Mouse (Mus musculus): Measurements from ENCODE around the gene Rbm11. TPM values are rescaled to one million over a fixed set of nuclear protein-coding genes. Genes with fewer than 3 reads are reported as not detected.

Gene Rbm11
- polyA plus RNA-seq, 1 experiment from 2014 or later = 0.79 TPM

DNA sequence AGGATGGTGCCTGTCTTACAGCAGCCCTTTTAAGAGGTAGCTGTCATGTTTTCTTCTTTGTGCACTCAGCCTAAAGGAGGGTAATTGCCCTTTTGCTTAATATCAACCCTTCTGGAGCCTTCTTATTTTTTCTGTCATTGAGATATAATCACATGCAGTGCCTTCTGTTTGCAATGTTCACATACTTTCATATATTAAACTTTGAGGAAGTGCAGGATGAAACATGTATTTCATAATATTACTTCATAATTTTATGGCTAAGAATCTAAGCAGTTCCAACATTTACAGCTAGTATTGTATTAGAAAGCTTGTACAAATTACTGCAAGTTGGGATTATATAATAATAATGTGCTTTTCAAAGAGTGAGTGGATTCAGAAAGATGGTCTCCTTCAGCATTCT is 19.9 kb downstream of the Rbm11 start:
- Histone ChIP-seq H3K4me3 (ENCODE audit: low read depth, low read length) (no peak overlapping the region), H3K9ac (ENCODE audit: low read depth, low read length) (no peak overlapping the region), H3K4me2 (ENCODE audit: low read depth, low read length) (no peak overlapping the region), H3K36me3 (ENCODE audit: control insufficient read depth, insufficient read depth, low read length) (no peaks in the 10 kb centered on the region), H3K27me3 (replicated peaks; ENCODE audit: control insufficient read depth, insufficient read depth, low read length) (no peaks in the 10 kb centered on the region), H3K27ac (replicated peaks; ENCODE audit: low read depth, low read length) (no peak overlapping the region), H3K4me1 (ENCODE audit: control insufficient read depth, insufficient read depth, low read length) (no peaks in the 10 kb centered on the region), H3K9me3 (ENCODE audit: control insufficient read depth, low read length) (no peaks in the 10 kb centered on the region)
- DNase-seq (ENCODE audit: low spot score) (no peak), ATAC-seq (ENCODE audit: low read depth) (no peak)

GRCm38 (mm10) chr16:75617651-75618349 is 25.2 kb downstream of the Rbm11 start:
- DNase-seq (ENCODE audit: low spot score) (peak; percentile 71), ATAC-seq (ENCODE audit: low read depth) (no peak)
- Histone ChIP-seq H3K36me3 (ENCODE audit: control insufficient read depth, insufficient read depth, low read length) (no peaks in the 10 kb centered on the region), H3K27ac (replicated peaks; ENCODE audit: low read depth, low read length) (no peak overlapping the region), H3K4me2 (ENCODE audit: low read depth, low read length) (no peak overlapping the region), H3K9me3 (ENCODE audit: control insufficient read depth, low read length) (no peaks in the 10 kb centered on the region), H3K27me3 (replicated peaks; ENCODE audit: control insufficient read depth, insufficient read depth, low read length) (no peaks in the 10 kb centered on the region), H3K4me1 (ENCODE audit: control insufficient read depth, insufficient read depth, low read length) (no peaks in the 10 kb centered on the region), H3K4me3 (ENCODE audit: low read depth, low read length) (no peak overlapping the region), H3K9ac (ENCODE audit: low read depth, low read length) (no peak overlapping the region)
- WGBS = 78% methylated on average over 2 of the region's 2 CpGs

- H3K9ac ChIP-seq (ENCODE audit: low read depth, low read length) = no peak overlapping the region
- DNase-seq (ENCODE audit: low spot score) (peak; percentile 11), ATAC-seq (ENCODE audit: low read depth) (no peak)
- H3K27ac ChIP-seq (replicated peaks; ENCODE audit: low read depth, low read length) = no peak overlapping the region
- H3K4me2 ChIP-seq (ENCODE audit: low read depth, low read length) = no peak overlapping the region
- no peaks in the 10 kb centered on the region for H3K9me3 ChIP-seq (ENCODE audit: control insufficient read depth, low read length)
- 90% methylated on average over 2 of the region's 2 CpGs for WGBS
- no peaks in the 10 kb centered on the region for H3K4me1 ChIP-seq (ENCODE audit: control insufficient read depth, insufficient read depth, low read length)
- no peak overlapping the region for H3K4me3 ChIP-seq (ENCODE audit: low read depth, low read length)
- H3K36me3 ChIP-seq (ENCODE audit: control insufficient read depth, insufficient read depth, low read length) = no peaks in the 10 kb centered on the region
- no peaks in the 10 kb centered on the region for H3K27me3 ChIP-seq (replicated peaks; ENCODE audit: control insufficient read depth, insufficient read depth, low read length)
These were observed 35.2 kb downstream of the Rbm11 start for GRCm38 (mm10) chr16:75627862-75628261.

Other genes starting within 250 kb of the Rbm11 start
- gene Lipi, start 6.8 kb upstream of the Rbm11 start, polyA plus RNA-seq (2014; fragmentation: Nextera tagmentation; extraction: Ambion mirVana) = 3.2 and 4.0 TPM in 2 replicates
- 38.4 and 39.3 TPM in 2 replicates for gene Hspa13, start 174.3 kb downstream of the Rbm11 start, polyA plus RNA-seq (2014; fragmentation: Nextera tagmentation; extraction: Ambion mirVana)

All from embryonic facial prominence, embryonic 14.5 days (tissue).